Mouse (Mus musculus) cerebellum, adult 11 months (tissue): Measurements from ENCODE around the gene Acat2.
"Not testable (repeated sequence)": the region's sequence is repeated elsewhere in the genome, so short reads cannot be mapped to it uniquely, and the experiment has no call there.

Source experiments
- DNase-seq: peaks from one replicate; pipeline ENCODE4 v3.0.0; 2022

Gene Acat2

GRCm38 (mm10) chr17:12903372-12904333 is 56.9 kb downstream of the Acat2 start:
- no peak for DNase-seq

GRCm38 (mm10) chr17:12902291-12902690 is 58.3 kb downstream of the Acat2 start:
- DNase-seq = no peak

- DNase-seq = not testable (repeated sequence)
Measured at GRCm38 (mm10) chr17:12898607-12899006, 61.9 kb downstream of the Acat2 start.

- DNase-seq = no peak
Measured at GRCm38 (mm10) chr17:12897674-12898073, 62.9 kb downstream of the Acat2 start.
